ENCODE assay signal across 20 mouse cellular contexts in genomic region chr11:61679091-61679866, GRCm38 (mm10). TPM values are rescaled to one million over a fixed set of nuclear protein-coding genes. Genes with fewer than 3 reads are reported as not detected.
"Had no signal": no experiment of that assay in that cellular context is flagged by ENCODE, and none has a peak within 500 bp of the region (broad histone marks: within the 10 kb centered on the region; RNA-seq: fewer than 3 reads in every experiment).

No protein-coding gene starts in this region.

- H3K9me3 ChIP-seq: neural tube, embryonic 13.5 days; neural tube, embryonic 15.5 days; stomach, embryonic 15.5 days had no signal

- H3K4me3 ChIP-seq: neural tube, embryonic 13.5 days; neural tube, embryonic 15.5 days; stomach, embryonic 15.5 days had no signal

- H3K27ac ChIP-seq: neural tube, embryonic 13.5 days; neural tube, embryonic 15.5 days; stomach, embryonic 15.5 days; stomach, postnatal 0 days had no signal

- H3K36me3 ChIP-seq: neural tube, embryonic 13.5 days; neural tube, embryonic 15.5 days; stomach, embryonic 15.5 days had no signal

- DNase-seq: retina, postnatal 1 day; right cerebral cortex, adult 18-20 months; right cerebral cortex, postnatal 14 days; right cerebral cortex, postnatal 4 days; spleen, adult 18-20 months; thymus, adult 18-20 months; thymus, adult 2 months; thymus, postnatal 14 days; thymus, postnatal 25 days; thymus, postnatal 36 days; thymus, postnatal 4 days had no signal

- H3K9ac ChIP-seq: neural tube, embryonic 13.5 days; neural tube, embryonic 15.5 days; stomach, embryonic 15.5 days had no signal

- H3K4me2 ChIP-seq: neural tube, embryonic 13.5 days; neural tube, embryonic 15.5 days; stomach, embryonic 15.5 days had no signal

RNA-seq across cellular contexts. Expression of gene Slc5a10, which starts 41.3 kb away (rescaled TPM):
- total RNA-seq: neutrophil, adult 5-6 weeks had no signal
- polyA plus RNA-seq: neural tube, embryonic 13.5 days; neural tube, embryonic 14.5 days; neural tube, embryonic 15.5 days; small intestine, adult 2 months; stomach, embryonic 14.5 days; stomach, embryonic 15.5 days; stomach, embryonic 16.5 days; stomach, postnatal 0 days had no signal
